Mouse (Mus musculus) C2C12 (cell line): ENCODE data around the gene Gm20388.

ENCODE experiments used
- CEBPB ChIP-seq: IDR thresholded peaks from one replicate; pipeline ENCODE4 v1.6.1; 2011; ENCODE audit warnings: low read depth, mild to moderate bottlenecking, control low read depth, moderate library complexity
- CTCF ChIP-seq: IDR thresholded peaks from one replicate; pipeline ENCODE4 v1.5.1; 2011; ENCODE audit not compliant: control insufficient read depth, insufficient read depth, insufficient read length
- MAX ChIP-seq: IDR thresholded peaks from one replicate; pipeline ENCODE4 v1.6.1; 2011; ENCODE audit warnings: mild to moderate bottlenecking, control low read depth
- MYOD1 ChIP-seq: IDR thresholded peaks from one replicate; pipeline ENCODE4 v1.6.1; 2011; ENCODE audit warnings: low read depth; ENCODE audit not compliant: control insufficient read depth, insufficient read length
- MYOG ChIP-seq: IDR thresholded peaks from one replicate; pipeline ENCODE4 v1.6.1; 2011; ENCODE audit not compliant: control insufficient read depth, insufficient read length; ENCODE audit errors: extremely low read depth
- USF1 ChIP-seq: IDR thresholded peaks from one replicate; pipeline ENCODE4 v1.6.1; 2011; ENCODE audit warnings: low read depth, mild to moderate bottlenecking, control low read depth, moderate library complexity

- TF ChIP-seq CTCF (no peak), CEBPB (no peak), USF1 (no peak), MAX (no peak), MYOG (no peak), MYOD1 (no peak)
Measured at GRCm38 (mm10) chr8:120616663-120617626, 706.3 kb downstream of the Gm20388 start.
